Mouse (Mus musculus): ENCODE measurements around the gene Kirrel3. TPM values are rescaled to one million over a fixed set of nuclear protein-coding genes. Genes with fewer than 3 reads are reported as not detected.

The Kirrel3 gene
- polyA plus RNA-seq, 1 experiment from 2014 or later, result 6.0 TPM

GRCm38 (mm10) chr9:34770951-34771350, 285.3 kb downstream of the Kirrel3 start:
- DNase-seq (ENCODE audit: low spot score, missing footprints), result no peak
- 95% methylated on average over 4 of the region's 4 CpGs for WGBS

GRCm38 (mm10) chr9:34771401-34771800, 285.7 kb downstream of the Kirrel3 start:
- no peak overlapping the region for H3K4me2 ChIP-seq
- no peaks in the 10 kb centered on the region for H3K36me3 ChIP-seq (ENCODE audit: control insufficient read depth, insufficient read depth, low read length)
- H3K4me1 ChIP-seq (ENCODE audit: control insufficient read depth, insufficient read depth, low read length), result no peaks in the 10 kb centered on the region
- peaks cover 10% of the 10 kb centered on the region; the same call in 1 of the 2 replicates for H3K9me3 ChIP-seq (ENCODE audit: control insufficient read depth, low read length)
- DNase-seq (ENCODE audit: low spot score, missing footprints) (no peak), ATAC-seq (ENCODE audit: low FRiP score) (no peak)
- H3K27me3 ChIP-seq (ENCODE audit: control insufficient read depth, insufficient read depth, low read length), result no peaks in the 10 kb centered on the region
- no peak overlapping the region for H3K9ac ChIP-seq (ENCODE audit: low read length)
- H3K4me3 ChIP-seq (ENCODE audit: low read depth, low read length), result no peak overlapping the region
- H3K27ac ChIP-seq (ENCODE audit: low read depth, low read length), result no peak overlapping the region

More at GRCm38 (mm10) chr9:34770951-34771350, 285.3 kb downstream of the Kirrel3 start:
- H3K4me1 ChIP-seq (ENCODE audit: control insufficient read depth, insufficient read depth, low read length), result no peaks in the 10 kb centered on the region
- H3K9me3 ChIP-seq (ENCODE audit: control insufficient read depth, low read length), result peaks cover 10% of the 10 kb centered on the region; the same call in 1 of the 2 replicates
- H3K27me3 ChIP-seq (ENCODE audit: control insufficient read depth, insufficient read depth, low read length), result no peaks in the 10 kb centered on the region
- no peak overlapping the region for H3K4me3 ChIP-seq (ENCODE audit: low read depth, low read length)
- no peak overlapping the region for H3K4me2 ChIP-seq
- ATAC-seq (ENCODE audit: low FRiP score), result no peak
- H3K27ac ChIP-seq (ENCODE audit: low read depth, low read length), result no peak overlapping the region
- H3K36me3 ChIP-seq (ENCODE audit: control insufficient read depth, insufficient read depth, low read length), result no peaks in the 10 kb centered on the region
- no peak overlapping the region for H3K9ac ChIP-seq (ENCODE audit: low read length)

- 90% methylated on average over 9 of the region's 9 CpGs for WGBS
- Histone ChIP-seq H3K9ac (ENCODE audit: low read length) (no peak overlapping the region), H3K9me3 (ENCODE audit: control insufficient read depth, low read length) (peaks cover 10% of the 10 kb centered on the region; the same call in 1 of the 2 replicates), H3K4me1 (ENCODE audit: control insufficient read depth, insufficient read depth, low read length) (no peaks in the 10 kb centered on the region), H3K36me3 (ENCODE audit: control insufficient read depth, insufficient read depth, low read length) (no peaks in the 10 kb centered on the region), H3K4me3 (ENCODE audit: low read depth, low read length) (no peak overlapping the region), H3K27me3 (ENCODE audit: control insufficient read depth, insufficient read depth, low read length) (no peaks in the 10 kb centered on the region), H3K4me2 (no peak overlapping the region), H3K27ac (ENCODE audit: low read depth, low read length) (no peak overlapping the region)
- DNase-seq (ENCODE audit: low spot score, missing footprints) (no peak), ATAC-seq (ENCODE audit: low FRiP score) (no peak)
Measured at GRCm38 (mm10) chr9:34772022-34772437, 286.3 kb downstream of the Kirrel3 start.

- Histone ChIP-seq H3K4me2 (no peak overlapping the region), H3K36me3 (ENCODE audit: control insufficient read depth, insufficient read depth, low read length) (no peaks in the 10 kb centered on the region), H3K27ac (ENCODE audit: low read depth, low read length) (no peak overlapping the region), H3K27me3 (ENCODE audit: control insufficient read depth, insufficient read depth, low read length) (no peaks in the 10 kb centered on the region), H3K9ac (ENCODE audit: low read length) (no peak overlapping the region), H3K9me3 (ENCODE audit: control insufficient read depth, low read length) (no peaks in the 10 kb centered on the region), H3K4me3 (ENCODE audit: low read depth, low read length) (no peak overlapping the region), H3K4me1 (ENCODE audit: control insufficient read depth, insufficient read depth, low read length) (no peaks in the 10 kb centered on the region)
- WGBS, result 87% methylated on average over 3 of the region's 3 CpGs
- ATAC-seq (ENCODE audit: low FRiP score), result no peak
- DNase-seq (ENCODE audit: low spot score, missing footprints), result no peak
Measured at GRCm38 (mm10) chr9:34781356-34781755, 295.7 kb downstream of the Kirrel3 start.

- ATAC-seq (ENCODE audit: low FRiP score) (no peak), DNase-seq (ENCODE audit: low spot score, missing footprints) (no peak)
- H3K27me3 ChIP-seq (ENCODE audit: control insufficient read depth, insufficient read depth, low read length), result no peaks in the 10 kb centered on the region
- WGBS, result 68% methylated on average over 3 of the region's 3 CpGs
- no peaks in the 10 kb centered on the region for H3K36me3 ChIP-seq (ENCODE audit: control insufficient read depth, insufficient read depth, low read length)
- H3K9me3 ChIP-seq (ENCODE audit: control insufficient read depth, low read length), result no peaks in the 10 kb centered on the region
- no peaks in the 10 kb centered on the region for H3K4me1 ChIP-seq (ENCODE audit: control insufficient read depth, insufficient read depth, low read length)
- no peak overlapping the region for H3K9ac ChIP-seq (ENCODE audit: low read length)
- H3K4me2 ChIP-seq, result no peak overlapping the region
- H3K4me3 ChIP-seq (ENCODE audit: low read depth, low read length), result no peak overlapping the region
- no peak overlapping the region for H3K27ac ChIP-seq (ENCODE audit: low read depth, low read length)
Measured at GRCm38 (mm10) chr9:34787915-34788314, 302.2 kb downstream of the Kirrel3 start.

GRCm38 (mm10) chr9:34795226-34795625, 309.5 kb downstream of the Kirrel3 start:
- Histone ChIP-seq H3K4me3 (ENCODE audit: low read depth, low read length) (no peak overlapping the region), H3K27me3 (ENCODE audit: control insufficient read depth, insufficient read depth, low read length) (no peaks in the 10 kb centered on the region), H3K36me3 (ENCODE audit: control insufficient read depth, insufficient read depth, low read length) (no peaks in the 10 kb centered on the region), H3K9me3 (ENCODE audit: control insufficient read depth, low read length) (no peaks in the 10 kb centered on the region), H3K9ac (ENCODE audit: low read length) (no peak overlapping the region), H3K27ac (ENCODE audit: low read depth, low read length) (no peak overlapping the region), H3K4me2 (no peak overlapping the region), H3K4me1 (ENCODE audit: control insufficient read depth, insufficient read depth, low read length) (no peaks in the 10 kb centered on the region; the same call in 1 of the 2 replicates)
- WGBS, result 57% methylated on average over 4 of the region's 4 CpGs
- ATAC-seq (ENCODE audit: low FRiP score) (no peak), DNase-seq (ENCODE audit: low spot score, missing footprints) (no peak)

GRCm38 (mm10) chr9:34797688-34798339, 312.1 kb downstream of the Kirrel3 start:
- no peak for DNase-seq (ENCODE audit: low spot score, missing footprints)
- Histone ChIP-seq H3K4me2 (no peak overlapping the region), H3K4me3 (ENCODE audit: low read depth, low read length) (no peak overlapping the region), H3K27me3 (ENCODE audit: control insufficient read depth, insufficient read depth, low read length) (no peaks in the 10 kb centered on the region), H3K4me1 (ENCODE audit: control insufficient read depth, insufficient read depth, low read length) (no peaks in the 10 kb centered on the region; the same call in 1 of the 2 replicates), H3K9ac (ENCODE audit: low read length) (no peak overlapping the region), H3K27ac (ENCODE audit: low read depth, low read length) (no peak overlapping the region), H3K9me3 (ENCODE audit: control insufficient read depth, low read length) (no peaks in the 10 kb centered on the region), H3K36me3 (ENCODE audit: control insufficient read depth, insufficient read depth, low read length) (no peaks in the 10 kb centered on the region)
- ATAC-seq (ENCODE audit: low FRiP score), result no peak
- WGBS, result 78% methylated on average over 6 of the region's 6 CpGs

- Histone ChIP-seq H3K27me3 (ENCODE audit: control insufficient read depth, insufficient read depth, low read length) (no peaks in the 10 kb centered on the region), H3K4me1 (ENCODE audit: control insufficient read depth, insufficient read depth, low read length) (no peaks in the 10 kb centered on the region), H3K4me2 (no peak overlapping the region), H3K36me3 (ENCODE audit: control insufficient read depth, insufficient read depth, low read length) (no peaks in the 10 kb centered on the region), H3K27ac (ENCODE audit: low read depth, low read length) (no peak overlapping the region), H3K4me3 (ENCODE audit: low read depth, low read length) (no peak overlapping the region), H3K9me3 (ENCODE audit: control insufficient read depth, low read length) (no peaks in the 10 kb centered on the region), H3K9ac (ENCODE audit: low read length) (no peak overlapping the region)
- no peak for ATAC-seq (ENCODE audit: low FRiP score)
- peak; percentile 80 for DNase-seq (ENCODE audit: low spot score, missing footprints)
- 90% methylated on average over 6 of the region's 6 CpGs for WGBS
Measured at GRCm38 (mm10) chr9:34801662-34802061, 316.0 kb downstream of the Kirrel3 start.

- WGBS, result 89% methylated on average over 3 of the region's 3 CpGs
- Histone ChIP-seq H3K9ac (ENCODE audit: low read length) (no peak overlapping the region), H3K4me2 (no peak overlapping the region), H3K27me3 (ENCODE audit: control insufficient read depth, insufficient read depth, low read length) (no peaks in the 10 kb centered on the region), H3K9me3 (ENCODE audit: control insufficient read depth, low read length) (no peaks in the 10 kb centered on the region), H3K4me3 (ENCODE audit: low read depth, low read length) (no peak overlapping the region), H3K27ac (ENCODE audit: low read depth, low read length) (no peak overlapping the region), H3K36me3 (ENCODE audit: control insufficient read depth, insufficient read depth, low read length) (no peaks in the 10 kb centered on the region), H3K4me1 (ENCODE audit: control insufficient read depth, insufficient read depth, low read length) (no peaks in the 10 kb centered on the region)
- DNase-seq (ENCODE audit: low spot score, missing footprints), result no peak
- ATAC-seq (ENCODE audit: low FRiP score), result no peak
Measured at GRCm38 (mm10) chr9:34806854-34807253, 321.2 kb downstream of the Kirrel3 start.

Data from midbrain, embryonic 11.5 days (tissue).